Mouse (Mus musculus): ENCODE measurements around the gene Sucla2. TPM values are rescaled to one million over a fixed set of nuclear protein-coding genes. Genes with fewer than 3 reads are reported as not detected.
"Not testable (repeated sequence)": the region's sequence is repeated elsewhere in the genome, so short reads cannot be mapped to it uniquely, and the experiment has no call there.

The Sucla2 gene
- total and polyA plus RNA-seq, 3 experiments, result 51.9 to 98.4 (median 60.3) TPM

- peak overlapping the region in 2 of 3 experiments; percentile 23 to 50 for H3K4me3 ChIP-seq (replicated peaks in 1 of 3; ENCODE audit: low read depth in 2 of 3, low read length in 2 of 3, poor library complexity in 1 of 3)
- H3K4me1 ChIP-seq (ENCODE audit: control insufficient read depth in 1 of 2, insufficient read depth in 2 of 2), result peaks cover 3 to 15% of the 10 kb centered on the region in 2 experiments; a peak in 2 of 4 replicates
- H3K36me3 ChIP-seq (replicated peaks in 1 of 2; ENCODE audit: control insufficient read depth in 1 of 2, insufficient read depth in 1 of 2, low read length in 1 of 2), result no peaks in the 10 kb centered on the region
- TF ChIP-seq SMC3 (IDR thresholded peaks at IDR 0.05; ENCODE audit: low read depth, low read length), result no peak
- TF ChIP-seq HCFC1 (IDR thresholded peaks at IDR 0.05; ENCODE audit: low read depth, low read length), result peak; percentile 34
- in situ Hi-C loops (cut with MboI; ENCODE audit: low pct_ligation_motif_present, low pct_unique_long_range_greater_than_20kb, low sequenced_read_pairs), result no loop called here
- H3K27ac ChIP-seq (ENCODE audit: insufficient read depth, low read depth), result no peak overlapping the region
- no peak for DNase-seq (ENCODE audit: extremely low read depth)
- H3K9me3 ChIP-seq (replicated peaks; ENCODE audit: low read length), result no peaks in the 10 kb centered on the region
- dilution Hi-C loops (cut with MboI; ENCODE audit: extremely low pct_ligation_motif_present, extremely low pct_unique_long_range_greater_than_20kb, low sequenced_read_pairs), result no loop called here
- peak overlapping the region; percentile 51; the same call in 1 of the 2 replicates for H3K9ac ChIP-seq (ENCODE audit: insufficient read depth, low read depth)
- no peaks in the 10 kb centered on the region for H3K27me3 ChIP-seq (replicated peaks)
- H3K4me2 ChIP-seq (ENCODE audit: insufficient read depth, low read depth, poor library complexity, severe bottlenecking), result peak overlapping the region; percentile 67
- no peaks in the 10 kb centered on the region for H3K79me2 ChIP-seq (replicated peaks; ENCODE audit: control insufficient read depth, extremely low read depth, insufficient read depth, poor library complexity, severe bottlenecking)
Measured at GRCm38 (mm10) chr14:73524136-73524535, 983 bp upstream of the Sucla2 start.

- H3K4me2 ChIP-seq (ENCODE audit: insufficient read depth, low read depth, poor library complexity, severe bottlenecking); dilution Hi-C loops (cut with MboI; ENCODE audit: extremely low pct_ligation_motif_present, extremely low pct_unique_long_range_greater_than_20kb, low sequenced_read_pairs); DNase-seq (ENCODE audit: extremely low read depth); H3K79me2 ChIP-seq (replicated peaks; ENCODE audit: control insufficient read depth, extremely low read depth, insufficient read depth, poor library complexity, severe bottlenecking); H3K4me3 ChIP-seq (replicated peaks in 1 of 3; ENCODE audit: low read depth in 2 of 3, low read length in 2 of 3, poor library complexity in 1 of 3); H3K9ac ChIP-seq (ENCODE audit: insufficient read depth, low read depth); H3K36me3 ChIP-seq (replicated peaks in 1 of 2; ENCODE audit: control insufficient read depth in 1 of 2, insufficient read depth in 1 of 2, low read length in 1 of 2); in situ Hi-C loops (cut with MboI; ENCODE audit: low pct_ligation_motif_present, low pct_unique_long_range_greater_than_20kb, low sequenced_read_pairs); H3K9me3 ChIP-seq (replicated peaks; ENCODE audit: low read length); H3K27ac ChIP-seq (ENCODE audit: insufficient read depth, low read depth); H3K27me3 ChIP-seq (replicated peaks): not testable (repeated sequence)
- peaks cover 3 to 13% of the 10 kb centered on the region in 2 experiments; a peak in 2 of 4 replicates for H3K4me1 ChIP-seq (ENCODE audit: control insufficient read depth in 1 of 2, insufficient read depth in 2 of 2)
Measured at GRCm38 (mm10) chr14:73528661-73529060, 3.5 kb downstream of the Sucla2 start.

GRCm38 (mm10) chr14:73533755-73534465 lies 8.8 kb downstream of the Sucla2 start:
- Histone ChIP-seq H3K79me2 (replicated peaks; ENCODE audit: control insufficient read depth, extremely low read depth, insufficient read depth, poor library complexity, severe bottlenecking) (no peaks in the 10 kb centered on the region), H3K9me3 (replicated peaks; ENCODE audit: low read length) (no peaks in the 10 kb centered on the region), H3K4me3 (replicated peaks in 1 of 3; ENCODE audit: low read depth in 2 of 3, low read length in 2 of 3, poor library complexity in 1 of 3) (no peak overlapping the region), H3K4me1 (ENCODE audit: control insufficient read depth in 1 of 2, insufficient read depth in 2 of 2) (peaks cover 6 to 12% of the 10 kb centered on the region in 2 experiments; a peak in 3 of 4 replicates), H3K9ac (ENCODE audit: insufficient read depth, low read depth) (no peak overlapping the region), H3K4me2 (ENCODE audit: insufficient read depth, low read depth, poor library complexity, severe bottlenecking) (no peak overlapping the region), H3K27me3 (replicated peaks) (no peaks in the 10 kb centered on the region), H3K36me3 (replicated peaks in 1 of 2; ENCODE audit: control insufficient read depth in 1 of 2, insufficient read depth in 1 of 2, low read length in 1 of 2) (no peaks in the 10 kb centered on the region), H3K27ac (ENCODE audit: insufficient read depth, low read depth) (no peak overlapping the region)
- TF ChIP-seq MAFK (IDR thresholded peaks at IDR 0.05; ENCODE audit: insufficient replicate concordance, low read length), result peak; percentile 78; the same call in 1 of the 2 replicates
- TF ChIP-seq NRF1 (IDR thresholded peaks at IDR 0.05; ENCODE audit: low read depth, low read length), result no peak
- TF ChIP-seq CTCF (conservative IDR thresholded peaks at IDR 0.05 in 1 of 2, IDR thresholded peaks at IDR 0.05 in 1 of 2; ENCODE audit: low read depth in 2 of 2, low read length in 2 of 2), result no peak
- TF ChIP-seq JUND (conservative IDR thresholded peaks at IDR 0.05; ENCODE audit: low read depth, low read length), result no peak
- no peak for TF ChIP-seq ZMIZ1 (IDR thresholded peaks at IDR 0.05; ENCODE audit: low read depth, low read length)
- DNase-seq (ENCODE audit: extremely low read depth), result no peak
- in situ Hi-C loops (cut with MboI; ENCODE audit: low pct_ligation_motif_present, low pct_unique_long_range_greater_than_20kb, low sequenced_read_pairs) (no loop called here), dilution Hi-C loops (cut with MboI; ENCODE audit: extremely low pct_ligation_motif_present, extremely low pct_unique_long_range_greater_than_20kb, low sequenced_read_pairs) (no loop called here)
